Mouse (Mus musculus): ENCODE results near the gene 6030468B19Rik.

- no peak for TF ChIP-seq CTCF (IDR thresholded peaks at IDR 0.05; ENCODE audit: extremely low read depth, insufficient read depth, insufficient read length, insufficient replicate concordance)
- no peak for TF ChIP-seq POLR2A (IDR thresholded peaks at IDR 0.05; ENCODE audit: low read depth, low read length)
Observed at GRCm38 (mm10) chr11:117820173-117820572, 22.7 kb downstream of the 6030468B19Rik start.

Measured in spleen, adult 2 months (tissue).